Mouse (Mus musculus): Measurements from ENCODE around the gene Bap1.

DNA sequence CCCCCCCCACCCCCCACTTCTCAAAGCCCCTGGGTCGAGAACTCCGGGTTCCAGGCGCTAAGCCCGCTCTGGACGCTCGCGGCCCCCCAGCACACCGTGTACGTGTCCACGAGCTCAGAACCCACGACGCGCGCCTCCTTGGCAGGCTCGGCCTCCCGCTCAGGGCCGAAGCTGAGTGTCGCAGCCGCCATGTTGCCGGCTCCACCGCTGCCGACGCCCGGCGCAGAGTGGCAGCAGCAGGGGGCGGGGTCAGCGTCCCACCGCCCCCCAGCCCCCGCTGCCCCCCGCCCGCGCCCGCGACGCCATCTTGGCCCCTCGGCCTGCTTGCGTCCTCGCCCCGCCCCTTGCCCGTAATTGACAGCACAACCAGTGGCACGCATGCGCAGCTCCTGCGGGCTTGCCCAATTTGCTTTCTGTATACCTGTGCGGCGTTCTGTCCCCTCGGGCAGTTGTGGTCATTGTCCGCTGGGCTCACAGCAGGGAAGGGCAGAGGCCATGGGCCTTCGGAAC is 44.7 kb upstream of the Bap1 start:
- TF ChIP-seq MAFK (IDR thresholded peaks at IDR 0.05; ENCODE audit: insufficient read depth, low read depth, low read length) (no peak), ZNF384 (IDR thresholded peaks at IDR 0.05; ENCODE audit: low read depth, low read length) (no peak), CHD2 (IDR thresholded peaks at IDR 0.05; ENCODE audit: low read depth, low read length) (no peak)
